Comparison of ENCODE assay signal across 7 mouse cellular contexts in the genomic region with DNA sequence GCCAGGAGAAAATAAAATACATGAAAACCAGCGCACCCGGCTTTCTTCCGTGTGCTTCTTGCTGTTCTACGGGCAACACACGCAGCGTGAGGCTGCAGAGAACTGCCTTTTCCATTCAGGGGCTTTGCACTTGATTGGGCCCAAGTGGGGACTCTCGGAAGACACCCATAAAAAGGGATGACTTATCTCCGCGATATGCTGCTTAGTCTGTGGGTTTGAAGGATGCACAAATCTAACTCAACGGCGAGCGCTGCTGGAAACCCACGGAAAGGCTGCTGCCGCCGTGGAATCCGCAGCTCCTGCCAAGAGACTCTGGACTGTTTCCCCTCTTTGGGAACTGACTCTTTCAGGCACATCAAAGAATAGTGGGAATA.
DNase-seq lines count a peak whose midpoint lies in the region; ATAC-seq lines count a peak whose summit lies in the region.

No protein-coding gene starts in this region.

- peak; percentile 25 for DNase-seq in urinary bladder, postnatal 14 days (ENCODE audit: low spot score)
- DNase-seq in urinary bladder, postnatal 36 days (ENCODE audit: low spot score in 2 of 2): no peak
- DNase-seq in hindbrain, embryonic 14.5 days (ENCODE audit: low spot score): no peak
- DNase-seq in midbrain, embryonic 11.5 days (ENCODE audit: low spot score, missing footprints): peak; percentile 87
- no peak for DNase-seq in spleen, postnatal 36 days (ENCODE audit: low spot score in 2 of 2)
- no peak for DNase-seq in spleen, adult 18-20 months

- 0 out of 2 replicates have a peak, but pooled peaks cover 10% of the 10 kb centered on the region for H3K4me1 ChIP-seq in hindbrain, embryonic 14.5 days (replicated peaks; ENCODE audit: control insufficient read depth, insufficient read depth, low read length)
- H3K4me1 ChIP-seq in midbrain, embryonic 11.5 days (ENCODE audit: control insufficient read depth, insufficient read depth, low read length): peaks cover 21% of the 10 kb centered on the region

- WGBS in hindbrain, embryonic 14.5 days: 69% methylated on average over 16 of the region's 16 CpGs
- WGBS in midbrain, embryonic 11.5 days: 61% methylated on average over 16 of the region's 16 CpGs

- H3K9me3 ChIP-seq in hindbrain, embryonic 14.5 days (ENCODE audit: control insufficient read depth, low read length): no peaks in the 10 kb centered on the region
- no peaks in the 10 kb centered on the region for H3K9me3 ChIP-seq in midbrain, embryonic 11.5 days (ENCODE audit: control insufficient read depth, low read length)

- H3K36me3 ChIP-seq in hindbrain, embryonic 14.5 days (replicated peaks; ENCODE audit: control insufficient read depth, insufficient read depth): no peaks in the 10 kb centered on the region
- H3K36me3 ChIP-seq in midbrain, embryonic 11.5 days (ENCODE audit: control insufficient read depth, insufficient read depth, low read length): no peaks in the 10 kb centered on the region

- H3K27me3 ChIP-seq in hindbrain, embryonic 14.5 days (ENCODE audit: control insufficient read depth, insufficient read depth, low read length): no peaks in the 10 kb centered on the region
- H3K27me3 ChIP-seq in midbrain, embryonic 11.5 days (ENCODE audit: control insufficient read depth, insufficient read depth, low read length): no peaks in the 10 kb centered on the region

- no peak overlapping the region for H3K9ac ChIP-seq in hindbrain, embryonic 14.5 days
- peak overlapping the region; percentile 27; the same call in 1 of the 2 replicates for H3K9ac ChIP-seq in midbrain, embryonic 11.5 days (ENCODE audit: low read length)

- H3K27ac ChIP-seq in hindbrain, embryonic 14.5 days: peak overlapping the region; percentile 70
- H3K27ac ChIP-seq in midbrain, embryonic 11.5 days (ENCODE audit: low read depth, low read length): peak overlapping the region; percentile 60

- ATAC-seq in hindbrain, embryonic 14.5 days (ENCODE audit: low FRiP score): peak; percentile 18; the same call in 1 of the 2 replicates
- ATAC-seq in midbrain, embryonic 11.5 days (ENCODE audit: low FRiP score): peak; percentile 19; the same call in 1 of the 2 replicates
- no peak for ATAC-seq in megakaryocyte, adult 5-6 weeks (ENCODE audit: poor library complexity, severe bottlenecking)

- peak overlapping the region; percentile 39 for H3K4me2 ChIP-seq in hindbrain, embryonic 14.5 days (replicated peaks)
- H3K4me2 ChIP-seq in midbrain, embryonic 11.5 days: peak overlapping the region; percentile 30; the same call in 1 of the 2 replicates

- no peak overlapping the region for H3K4me3 ChIP-seq in hindbrain, embryonic 14.5 days (replicated peaks; ENCODE audit: low read length)
- no peak overlapping the region; the same call in 1 of the 2 replicates for H3K4me3 ChIP-seq in midbrain, embryonic 11.5 days (ENCODE audit: low read depth, low read length)

Comparison
In these comparisons a context has a peak if more than half of its experiments do, and no peak if none do; other contexts are left out.
1. DNase-seq: peak in urinary bladder, postnatal 14 days (single experiment) and midbrain, embryonic 11.5 days (single experiment); none in urinary bladder, postnatal 36 days (0 of 2), hindbrain, embryonic 14.5 days (single experiment), spleen, postnatal 36 days (0 of 2) and spleen, adult 18-20 months (0 of 2).